Mouse (Mus musculus) spleen, adult 2 months (tissue): ENCODE measurements around the gene Rag2.
A peak's percentile ranks its signal among the peaks of the same experiment; 100 is the strongest.

Experiments used
- CTCF ChIP-seq: fragments of 200-500 bp; IDR thresholded peaks from 2 replicates; pipeline ENCODE4 v1.5.1; 2011; ENCODE audit warnings: mild to moderate bottlenecking, inconsistent platforms; ENCODE audit not compliant: insufficient read depth, insufficient read length, insufficient replicate concordance; ENCODE audit errors: extremely low read depth
- POLR2A ChIP-seq: fragments of 200-500 bp; IDR thresholded peaks from 2 replicates; pipeline ENCODE4 v1.6.1; 2011; ENCODE audit warnings: low read depth, low read length, inconsistent platforms

GRCm38 (mm10) chr2:101678236-101679021 is 53.9 kb downstream of the Rag2 start, which contains the start of gene Traf6:
- peak; percentile 61 for TF ChIP-seq POLR2A
- TF ChIP-seq CTCF = peak; percentile 80
